Mouse (Mus musculus) lung, adult 2 months (tissue): ENCODE measurements around the gene Elmsan1.

ENCODE experiments used
- CTCF ChIP-seq: fragments of 200-500 bp; IDR thresholded peaks from 2 replicates; pipeline ENCODE4 v1.5.1; 2011; ENCODE audit warnings: mild to moderate bottlenecking, low read length, control low read depth; ENCODE audit not compliant: insufficient read depth
- POLR2A ChIP-seq: fragments of 200-500 bp; IDR thresholded peaks from 2 replicates; pipeline ENCODE4 v1.6.1; 2011; ENCODE audit warnings: low read depth, mild to moderate bottlenecking, control low read depth, low read length, borderline replicate concordance; ENCODE audit errors: extremely low read depth

DNA sequence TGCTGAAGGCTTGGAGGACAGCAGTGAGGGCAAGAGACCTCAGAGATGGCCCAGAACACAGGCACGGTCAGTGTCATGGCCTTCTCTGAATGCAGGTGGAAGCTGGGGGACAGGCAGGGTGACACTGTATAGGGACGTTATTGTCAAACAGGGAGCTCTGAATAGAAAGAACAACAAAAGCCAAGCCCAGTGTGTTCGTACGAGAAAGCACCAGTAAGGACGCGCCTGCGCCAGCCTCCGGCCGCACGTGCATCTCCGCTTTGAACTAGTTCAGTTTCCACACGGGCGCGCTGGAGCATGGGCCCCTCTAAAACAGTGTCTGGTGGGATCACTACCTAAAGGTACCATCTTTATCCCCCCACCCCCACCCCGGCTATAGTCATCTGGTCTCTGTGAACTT is 68.7 kb downstream of the Elmsan1 start:
- TF ChIP-seq POLR2A (no peak), CTCF (no peak)
